Mouse (Mus musculus): Measurements from ENCODE around the gene Pecam1.

The Pecam1 gene

DNA sequence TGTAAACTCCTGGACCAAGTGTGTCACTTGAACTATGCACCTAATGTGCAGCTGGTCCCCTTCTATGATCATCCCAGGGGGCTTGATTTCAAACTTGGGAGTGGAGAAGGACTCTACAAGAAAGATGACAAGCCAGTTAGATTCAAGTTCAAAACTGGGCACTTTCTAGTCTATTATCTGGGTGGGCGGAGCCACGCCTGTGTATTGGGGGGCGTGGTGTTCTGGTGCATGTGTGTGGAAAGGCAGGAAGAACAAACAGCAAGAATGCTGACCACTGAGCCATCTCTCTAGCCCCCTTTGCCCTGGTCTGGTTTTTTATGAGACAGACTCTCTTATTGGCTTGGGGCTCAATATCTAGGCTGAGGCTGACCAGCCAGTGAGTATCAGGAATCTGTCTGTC, 54.5 kb downstream of the Pecam1 start:
- DNase-seq (ENCODE audit: low read depth, low spot score) = no peak

DNA sequence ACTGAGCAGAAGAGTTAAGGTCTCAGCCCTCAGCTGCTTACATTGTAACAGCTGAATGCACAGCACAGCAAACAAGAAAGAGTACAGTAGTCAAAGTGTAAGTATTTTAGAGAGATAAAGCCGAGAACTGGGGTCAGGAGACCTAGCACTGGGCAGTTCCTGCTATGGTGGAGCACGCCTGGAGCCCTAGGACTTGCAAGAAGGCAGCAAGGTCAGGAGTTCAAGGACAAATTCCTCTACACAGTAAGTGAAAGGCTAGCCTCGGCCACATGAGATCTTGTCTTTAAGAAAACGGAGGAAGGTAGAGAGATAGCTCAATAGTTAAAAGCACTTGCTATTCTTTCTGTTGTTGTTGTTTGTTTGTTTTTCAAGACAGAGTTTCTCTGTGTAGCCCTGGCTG, 57.5 kb downstream of the Pecam1 start:
- no peak for DNase-seq (ENCODE audit: low read depth, low spot score)

GRCm38 (mm10) chr11:106688375-106688774, 62.1 kb downstream of the Pecam1 start:
- no peak for DNase-seq (ENCODE audit: low read depth, low spot score)

- no peak for DNase-seq (ENCODE audit: low read depth, low spot score)
These were observed 63.1 kb downstream of the Pecam1 start for GRCm38 (mm10) chr11:106687293-106687692.

DNA sequence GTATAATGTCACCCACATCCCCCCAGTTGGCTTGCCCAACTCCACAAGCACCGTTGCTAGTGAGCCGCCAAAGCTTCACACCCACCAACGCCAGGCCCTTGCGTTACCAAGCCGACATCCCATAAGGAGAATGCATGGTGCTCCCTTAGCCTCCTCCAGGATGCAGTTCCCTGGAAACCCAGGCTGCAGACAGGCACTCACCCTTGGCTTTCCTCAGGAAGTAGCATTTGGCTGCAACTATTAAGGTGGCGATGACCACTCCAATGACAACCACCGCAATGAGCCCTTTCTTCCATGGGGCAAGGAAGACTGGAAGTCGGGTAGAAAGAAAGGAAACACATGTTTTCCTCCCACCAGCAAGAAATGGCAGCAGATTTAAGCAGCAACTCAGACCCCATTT, 66.4 kb downstream of the Pecam1 start:
- DNase-seq (ENCODE audit: low read depth, low spot score) = no peak

DNA sequence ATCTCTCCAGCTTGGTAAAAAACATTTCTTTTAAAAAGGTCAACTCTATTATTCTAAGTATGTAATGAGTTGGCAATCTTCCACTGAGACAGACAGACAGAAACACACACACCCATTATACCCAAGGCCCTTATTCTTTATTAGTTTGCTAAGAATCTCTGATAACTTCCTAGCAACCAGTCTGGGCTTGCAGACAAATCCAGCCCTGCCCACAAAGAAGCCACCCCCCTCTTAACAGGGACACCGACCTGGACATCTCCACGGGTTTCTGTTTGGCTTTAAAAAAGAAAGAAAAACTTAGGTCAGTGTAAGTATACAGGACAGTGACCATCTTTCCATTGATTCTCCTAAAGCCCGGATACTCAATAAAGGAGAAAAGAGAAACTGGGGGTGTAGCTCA, 67.1 kb downstream of the Pecam1 start:
- DNase-seq (ENCODE audit: low read depth, low spot score) = no peak

- DNase-seq (ENCODE audit: low read depth, low spot score) = no peak
These were observed 69.3 kb downstream of the Pecam1 start for GRCm38 (mm10) chr11:106681138-106681537.

DNA sequence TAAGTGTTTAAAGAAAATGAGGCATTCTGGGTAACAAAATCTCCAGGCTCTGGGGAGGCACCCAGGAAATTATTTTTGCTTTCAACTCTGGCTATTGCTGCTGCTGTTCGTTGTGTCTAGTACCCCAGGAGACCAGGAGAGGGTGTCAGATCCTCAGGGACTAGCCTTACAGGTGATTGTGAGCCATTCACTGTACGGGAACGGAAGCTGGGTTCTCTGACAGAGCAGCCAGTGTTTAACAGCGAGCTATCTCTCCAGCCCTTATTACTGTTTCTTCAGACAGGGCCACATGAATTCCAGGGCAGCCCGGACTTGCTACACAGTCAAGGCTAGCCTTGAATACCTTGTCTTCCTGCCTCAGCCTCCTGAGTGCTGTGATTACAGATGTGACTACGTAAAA, 70.6 kb downstream of the Pecam1 start:
- DNase-seq (ENCODE audit: low read depth, low spot score) = no peak

- peak; percentile 27 for DNase-seq (ENCODE audit: low read depth, low spot score)
These were observed 72.4 kb downstream of the Pecam1 start for GRCm38 (mm10) chr11:106677910-106678591.

DNA sequence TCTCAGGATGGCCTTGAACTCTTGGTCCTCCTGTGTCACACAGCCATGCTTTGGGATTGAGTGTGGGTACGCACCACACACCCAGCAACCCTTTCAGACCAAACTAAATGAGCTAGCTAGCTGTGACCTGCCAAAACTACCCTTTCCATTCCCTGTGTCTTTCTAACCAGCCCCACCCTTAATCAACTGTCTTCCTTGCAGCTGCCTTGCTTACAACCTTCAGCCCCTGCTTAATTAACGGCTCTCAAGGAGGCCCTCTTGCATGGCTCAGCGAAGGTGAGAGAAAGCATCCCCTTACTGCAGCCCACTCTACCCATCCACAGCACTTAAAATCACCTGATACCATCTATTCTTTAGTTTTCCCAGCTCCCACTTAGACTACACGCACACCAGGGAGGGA, 73.1 kb downstream of the Pecam1 start:
- DNase-seq (ENCODE audit: low read depth, low spot score) = no peak

- no peak for DNase-seq (ENCODE audit: low read depth, low spot score)
These were observed 74.6 kb downstream of the Pecam1 start for GRCm38 (mm10) chr11:106675875-106676274.

GRCm38 (mm10) chr11:106675201-106675726, 75.2 kb downstream of the Pecam1 start:
- no peak for DNase-seq (ENCODE audit: low read depth, low spot score)

DNA sequence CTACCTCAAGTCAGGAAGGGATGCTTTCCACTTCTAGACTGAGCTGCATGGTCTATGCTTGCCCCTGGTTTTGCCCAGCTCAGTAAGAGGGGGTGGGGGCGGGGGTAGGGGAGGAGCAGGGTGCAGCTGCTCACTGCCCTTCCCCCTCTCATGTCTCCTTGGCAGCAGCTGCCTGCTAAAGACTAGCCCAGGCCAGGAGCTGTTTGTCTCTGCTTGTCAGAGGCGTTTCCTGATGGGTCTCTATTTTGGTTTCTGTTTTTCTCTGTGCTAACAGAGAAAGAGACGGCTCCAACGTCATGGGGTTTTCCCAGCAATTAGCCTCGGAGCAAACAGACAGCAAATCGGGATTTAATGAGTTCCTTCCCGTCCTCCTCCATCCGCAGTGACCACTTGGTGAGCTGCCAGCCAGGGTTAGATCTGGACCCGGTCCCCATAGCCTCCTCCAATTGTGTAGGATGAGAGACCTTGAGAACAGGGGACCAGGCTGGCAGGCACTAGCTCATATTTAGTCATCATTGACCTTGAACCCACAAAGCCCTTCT, 75.7 kb downstream of the Pecam1 start:
- DNase-seq (ENCODE audit: low read depth, low spot score) = peak; percentile 56

DNA sequence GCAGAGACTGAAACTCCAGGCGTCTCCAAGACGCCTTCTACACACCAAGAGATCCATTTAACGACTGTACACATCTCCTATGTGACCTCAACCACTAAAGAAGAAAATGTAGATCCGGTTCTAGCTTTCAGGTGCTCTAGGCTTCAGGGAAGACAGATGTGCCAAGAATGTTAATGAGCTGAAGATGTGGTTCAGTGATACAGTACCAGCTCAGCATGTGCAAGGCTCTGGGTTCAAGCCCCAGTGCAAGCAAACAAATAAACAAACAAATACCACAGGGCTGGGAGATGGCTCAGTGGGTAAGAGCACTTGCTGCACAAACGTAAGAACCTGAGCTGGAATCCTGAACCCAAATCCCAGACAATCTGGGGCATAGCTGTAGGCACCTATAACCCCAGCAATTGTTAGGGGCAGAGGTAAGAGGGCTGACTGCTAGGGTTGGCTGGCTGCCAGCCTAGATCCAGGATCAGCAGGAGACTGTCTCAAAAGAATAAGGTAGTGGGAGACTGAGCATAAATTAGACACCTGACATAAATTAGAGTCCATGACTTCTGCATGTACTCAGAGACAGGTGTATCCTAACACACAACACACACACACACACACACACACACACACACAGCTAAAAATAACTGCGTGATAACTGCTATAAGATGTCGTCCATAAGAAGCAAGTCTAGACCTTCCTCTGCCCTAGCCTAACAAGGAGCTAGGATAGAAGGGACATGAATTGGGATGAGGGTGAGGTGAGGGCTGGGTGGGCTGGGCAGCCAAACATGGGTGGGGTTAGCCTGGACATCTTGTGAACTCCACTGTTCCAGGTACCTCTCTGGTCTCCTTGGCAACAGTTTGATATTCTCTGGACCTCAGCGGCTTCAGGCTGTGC, 76.5 kb downstream of the Pecam1 start:
- no peak for DNase-seq (ENCODE audit: low read depth, low spot score)

GRCm38 (mm10) chr11:106672919-106673505, 77.4 kb downstream of the Pecam1 start:
- no peak for DNase-seq (ENCODE audit: low read depth, low spot score)

GRCm38 (mm10) chr11:106671801-106672200, 78.6 kb downstream of the Pecam1 start:
- DNase-seq (ENCODE audit: low read depth, low spot score) = no peak

- DNase-seq (ENCODE audit: low read depth, low spot score) = no peak
These were observed 79.4 kb downstream of the Pecam1 start for GRCm38 (mm10) chr11:106670951-106671478.

GRCm38 (mm10) chr11:106670266-106670665, 80.2 kb downstream of the Pecam1 start:
- DNase-seq (ENCODE audit: low read depth, low spot score) = no peak

- no peak for DNase-seq (ENCODE audit: low read depth, low spot score)
These were observed 80.6 kb downstream of the Pecam1 start for GRCm38 (mm10) chr11:106669873-106670173.

GRCm38 (mm10) chr11:106669102-106669872, 81.1 kb downstream of the Pecam1 start:
- no peak for DNase-seq (ENCODE audit: low read depth, low spot score)

GRCm38 (mm10) chr11:106668336-106668735, 82.1 kb downstream of the Pecam1 start:
- no peak for DNase-seq (ENCODE audit: low read depth, low spot score)

Measured in telencephalon, adult 2 months (tissue).